Mouse (Mus musculus) thymus, postnatal 4 days (tissue): ENCODE measurements around the gene Isoc2a.

Experiments
- DNase-seq: peaks from one replicate; pipeline ENCODE4 v3.0.0; 2021

The Isoc2a gene

DNA sequence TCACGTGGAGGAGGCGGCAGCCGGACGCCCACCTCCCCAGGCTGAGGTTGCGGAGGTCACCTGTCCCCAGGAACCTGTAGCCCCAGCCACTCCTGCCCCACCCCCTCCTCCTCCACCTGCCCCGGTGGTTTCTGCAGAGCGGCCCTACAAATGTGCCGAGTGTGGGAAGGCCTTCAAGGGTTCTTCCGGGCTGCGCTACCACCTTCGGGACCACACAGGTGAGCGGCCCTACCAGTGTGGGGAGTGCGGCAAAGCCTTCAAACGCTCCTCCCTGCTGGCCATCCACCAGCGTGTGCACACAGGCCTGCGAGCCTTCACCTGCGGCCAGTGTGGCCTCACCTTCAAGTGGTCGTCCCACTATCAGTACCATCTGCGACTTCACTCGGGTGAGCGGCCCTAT, 43.0 kb downstream of the Isoc2a start:
- no peak for DNase-seq

DNA sequence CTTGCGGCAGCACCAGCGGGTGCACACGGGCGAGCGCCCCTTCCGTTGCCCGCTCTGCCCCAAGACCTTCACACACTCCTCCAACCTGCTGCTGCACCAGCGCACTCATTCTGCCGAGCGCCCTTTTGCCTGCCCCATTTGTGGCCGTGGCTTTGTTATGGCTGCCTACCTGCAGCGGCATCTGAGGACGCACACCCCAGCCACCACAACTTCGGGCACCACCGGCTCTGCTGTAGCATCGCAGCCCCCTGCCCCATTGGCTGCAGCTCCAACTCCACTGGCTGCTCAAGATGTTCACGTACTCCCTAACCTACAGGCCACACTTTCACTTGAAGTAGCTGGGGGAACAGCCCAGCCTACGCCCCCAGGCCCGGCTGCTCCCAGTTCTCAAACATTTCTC, 43.5 kb downstream of the Isoc2a start:
- DNase-seq: no peak

DNA sequence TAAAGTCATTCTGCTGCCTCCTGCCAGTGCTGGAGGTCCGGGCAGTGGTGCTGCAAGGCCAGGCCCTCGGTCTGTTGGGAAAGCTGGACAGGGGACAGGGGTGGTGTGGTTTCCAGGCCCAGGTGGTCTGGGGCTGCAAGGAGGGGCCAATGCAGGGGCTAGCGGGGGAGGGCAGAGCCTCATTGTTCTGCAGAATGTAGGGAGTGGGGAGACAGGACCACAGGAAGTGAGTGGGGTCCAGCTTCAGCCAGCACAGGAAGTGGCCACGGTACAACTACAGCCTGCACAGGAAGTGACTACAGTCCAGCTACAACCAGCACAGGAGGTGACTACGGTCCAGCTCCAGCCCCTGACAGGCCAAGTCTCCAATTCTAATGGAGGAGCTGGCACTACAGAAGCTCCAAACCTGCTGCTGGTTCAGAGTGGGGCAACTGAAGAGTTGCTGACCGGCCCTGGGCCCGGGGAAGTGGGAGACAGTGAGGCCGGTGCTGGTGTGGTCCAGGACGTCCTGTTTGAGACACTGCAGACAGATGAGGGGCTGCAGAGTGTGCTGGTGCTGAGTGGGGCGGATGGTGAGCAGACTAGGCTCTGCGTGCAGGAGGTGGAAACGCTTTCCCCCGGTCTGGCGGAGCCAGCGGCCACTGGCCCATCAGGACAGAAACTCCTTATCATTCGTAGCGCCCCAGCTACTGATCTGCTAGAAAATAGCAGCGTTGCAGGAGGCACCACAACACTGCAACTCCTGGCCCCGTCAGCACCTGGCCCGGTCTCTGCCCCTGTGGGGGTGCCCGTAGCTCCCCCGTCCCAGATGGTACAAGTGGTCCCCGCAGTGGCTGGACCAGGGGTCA, 44.2 kb downstream of the Isoc2a start:
- DNase-seq: no peak

DNA sequence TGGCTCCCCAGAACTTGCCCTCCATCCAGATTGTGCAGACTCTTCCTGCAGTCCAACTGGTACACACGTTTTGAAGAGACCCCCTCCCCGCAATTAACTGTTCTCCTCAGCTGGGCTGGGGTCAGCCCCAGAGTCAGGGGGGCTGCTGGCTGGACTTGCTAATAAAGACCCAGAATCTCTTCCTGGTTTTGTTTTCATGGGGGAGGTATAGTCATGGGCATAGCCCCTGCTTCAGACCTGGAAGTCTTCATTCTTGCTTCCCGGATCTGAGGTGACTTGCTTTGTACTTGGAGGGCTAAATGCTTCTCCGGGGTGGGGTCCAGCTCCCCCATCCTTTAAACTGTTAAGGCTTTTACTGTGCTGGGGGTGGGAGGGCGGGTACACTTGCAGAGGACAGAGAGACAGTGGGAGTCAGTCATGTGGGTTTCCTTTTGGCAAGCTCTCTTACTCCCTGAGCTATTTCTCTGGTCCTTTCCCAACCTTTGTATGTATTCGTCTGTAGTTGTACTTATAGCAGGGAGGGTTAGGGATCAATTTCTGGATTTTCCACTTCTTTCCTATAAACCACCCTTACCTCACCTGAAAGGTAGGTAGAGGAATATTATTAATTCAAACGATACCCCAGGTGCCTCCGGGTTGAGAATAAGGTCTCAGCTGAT, 45.0 kb downstream of the Isoc2a start, which contains the start of gene Nat14:
Gene Nat14 (plus strand): TSS at position 205 of the 659 bp plus-strand sequence.
- no peak for DNase-seq

DNA sequence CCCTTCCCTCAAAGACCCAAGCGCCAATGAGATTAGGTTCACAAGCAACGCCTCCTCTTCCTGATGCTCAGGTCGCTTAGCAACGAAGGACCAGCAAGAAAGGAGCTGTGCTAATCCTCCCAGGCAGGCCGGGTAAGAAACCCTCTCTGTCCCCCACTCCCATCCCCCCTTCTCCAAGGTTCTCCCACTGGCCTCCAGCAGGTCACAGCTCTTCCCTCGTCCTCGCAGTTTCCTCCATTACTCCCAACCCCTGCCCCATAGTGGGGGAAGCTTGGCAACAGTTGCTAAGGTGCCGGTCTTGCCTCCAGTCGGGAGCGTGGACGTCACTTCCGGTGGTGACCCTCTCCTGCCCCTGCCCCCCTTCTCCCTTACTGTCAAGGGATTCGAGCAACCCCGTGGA, 45.6 kb downstream of the Isoc2a start:
- DNase-seq: peak; percentile 62

DNA sequence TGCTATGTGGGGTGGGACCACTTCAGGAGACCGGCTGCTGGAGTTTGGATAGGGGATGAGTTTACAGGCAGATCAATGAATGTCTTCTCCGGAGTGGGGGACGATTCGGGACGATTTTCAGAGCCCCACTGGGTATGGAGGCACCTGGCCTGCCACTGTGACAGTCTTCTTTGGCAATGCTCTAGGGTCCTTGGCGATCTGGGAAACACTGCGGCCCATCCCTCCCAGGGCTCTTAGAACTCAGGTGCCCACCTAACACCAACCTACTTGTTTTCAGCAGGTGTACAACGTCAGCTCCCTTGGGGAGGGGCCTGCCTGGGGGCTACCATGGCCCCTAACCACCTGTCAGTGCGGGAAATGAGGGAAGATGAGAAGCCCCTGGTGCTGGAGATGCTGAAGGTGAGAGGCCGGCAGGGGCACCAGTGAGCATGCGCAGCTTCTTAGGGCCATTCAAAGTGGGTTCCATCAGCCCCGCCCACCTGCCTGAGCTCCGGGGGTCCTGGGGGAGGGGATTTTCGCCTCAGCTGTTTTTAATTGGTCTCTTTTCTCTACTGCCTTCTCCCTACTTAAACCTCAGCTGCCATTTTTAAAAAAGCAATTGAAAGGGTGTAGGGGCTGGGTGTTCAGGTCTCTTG, 46.1 kb downstream of the Isoc2a start:
- peak; percentile 61 for DNase-seq

DNA sequence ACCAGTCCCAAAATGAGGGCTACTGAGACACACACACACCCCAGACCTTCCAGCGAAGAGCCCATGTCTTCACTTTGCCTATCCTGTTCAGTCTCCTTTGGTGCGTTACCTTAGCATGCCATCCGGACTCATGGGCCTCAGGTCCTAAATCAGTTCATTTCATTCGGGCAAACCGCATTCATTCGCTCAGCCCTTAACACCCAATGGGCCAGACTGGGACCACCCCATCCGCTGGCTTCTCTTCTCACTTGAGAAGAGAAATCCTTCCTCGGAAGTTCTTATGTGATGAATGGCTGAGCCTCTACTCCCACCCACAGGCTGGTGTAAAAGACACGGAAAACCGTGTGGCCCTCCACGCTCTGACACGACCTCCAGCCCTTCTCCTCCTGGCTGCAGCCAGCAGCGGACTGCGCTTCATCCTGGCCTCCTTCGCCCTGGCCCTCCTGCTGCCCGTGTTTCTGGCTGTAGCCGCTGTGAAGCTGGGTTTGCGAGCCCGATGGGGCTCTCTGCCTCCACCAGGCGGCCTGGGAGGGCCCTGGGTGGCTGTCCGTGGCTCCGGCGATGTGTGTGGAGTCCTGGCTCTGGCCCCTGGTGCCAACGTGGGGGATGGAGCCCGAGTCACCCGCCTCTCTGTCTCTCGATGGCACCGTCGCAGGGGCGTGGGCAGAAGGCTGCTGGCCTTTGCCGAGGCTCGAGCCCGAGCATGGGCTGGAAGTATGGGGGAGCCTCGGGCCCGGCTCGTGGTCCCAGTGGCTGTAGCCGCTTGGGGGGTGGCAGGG, 46.8 kb downstream of the Isoc2a start:
- DNase-seq: peak; percentile 26

DNA sequence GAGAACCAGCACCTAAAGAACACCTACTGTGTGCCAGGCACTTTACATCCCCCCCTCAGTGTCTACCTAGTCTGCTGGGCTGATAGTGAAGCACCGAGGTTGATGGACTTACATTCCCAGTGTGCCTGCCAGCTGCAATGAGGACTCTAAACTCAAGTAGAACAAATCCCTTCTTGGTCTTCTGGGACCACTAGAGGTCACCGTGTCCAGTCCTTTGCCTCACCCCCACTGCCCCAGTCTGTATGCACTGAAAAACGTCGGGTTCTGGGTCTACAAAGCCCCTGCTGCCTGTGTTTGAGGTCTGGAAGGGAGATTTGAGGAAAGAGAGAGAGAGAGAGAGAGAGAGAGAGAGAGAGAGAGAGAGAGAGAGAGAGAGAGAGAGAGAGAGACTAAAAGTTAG, 47.5 kb downstream of the Isoc2a start:
- DNase-seq: no peak

DNA sequence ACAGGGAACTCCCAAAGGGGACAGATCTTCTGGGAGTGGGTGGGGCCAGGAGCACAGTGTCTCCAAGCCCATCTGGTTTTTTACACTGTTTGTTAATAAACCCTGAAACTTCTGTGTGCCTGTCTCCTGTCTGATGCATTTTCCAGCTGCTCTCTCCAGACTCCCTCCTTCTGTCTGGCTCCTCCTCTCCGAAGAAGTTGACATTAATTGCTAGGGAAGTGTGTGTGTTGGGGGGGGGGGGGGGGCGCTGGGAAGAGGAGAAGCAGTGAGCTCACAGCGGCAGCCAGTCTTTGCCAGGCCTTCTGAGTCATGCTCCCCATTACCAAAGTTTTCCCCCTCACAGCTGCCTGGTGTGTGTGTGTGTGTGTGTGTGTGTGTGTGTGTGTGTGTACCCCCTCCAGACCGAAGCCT, 47.9 kb downstream of the Isoc2a start:
- no peak for DNase-seq

DNA sequence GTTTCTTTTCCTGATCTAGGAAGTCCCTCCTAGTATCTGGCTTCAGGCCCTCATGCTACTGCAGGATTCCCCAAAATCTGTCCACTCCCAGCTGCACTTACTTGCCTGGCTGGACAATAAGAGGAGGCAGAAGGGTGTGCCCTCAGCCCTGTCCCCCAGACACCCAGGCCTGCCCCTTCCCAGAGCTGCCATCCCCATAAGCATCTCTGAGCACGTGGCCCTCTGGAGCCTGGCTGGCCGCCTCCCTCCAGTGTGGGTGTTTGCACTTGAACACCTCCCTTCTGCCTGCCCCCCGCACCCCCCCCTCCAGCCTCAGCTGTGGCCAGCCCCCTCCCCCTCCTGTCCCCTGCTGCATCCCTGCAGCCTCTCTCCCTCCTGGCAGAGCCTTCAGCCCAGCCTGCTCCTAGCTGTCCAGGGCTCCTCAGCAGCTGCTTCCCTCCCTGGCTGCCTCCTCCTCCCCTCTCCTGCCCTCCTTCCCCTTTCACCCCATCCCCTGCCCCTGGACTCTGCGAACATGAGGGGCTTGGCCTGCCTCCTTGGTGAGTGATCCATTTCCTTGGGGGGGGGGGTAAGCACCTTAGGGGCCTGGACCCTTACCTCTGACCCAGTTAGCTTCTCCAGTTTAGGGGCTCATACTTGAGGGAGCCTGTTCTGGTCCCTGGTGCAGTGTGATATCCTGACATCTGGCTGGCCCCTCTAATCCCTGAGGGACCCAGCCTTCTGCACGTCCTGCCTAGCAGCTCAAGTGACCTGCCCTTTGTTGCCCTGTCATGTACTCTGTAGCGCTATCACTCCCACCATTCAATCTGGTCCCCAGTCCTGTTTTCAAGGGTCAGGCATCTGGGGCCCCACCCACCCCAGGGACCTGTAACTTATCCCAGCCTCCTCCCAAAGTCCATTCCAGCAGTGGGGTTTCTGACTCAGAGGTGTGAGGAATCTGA, 48.8 kb downstream of the Isoc2a start, which contains the start of gene Ssc5d:
Gene Ssc5d (plus strand): TSS at position 345 of the 941 bp plus-strand sequence.
- no peak for DNase-seq

DNA sequence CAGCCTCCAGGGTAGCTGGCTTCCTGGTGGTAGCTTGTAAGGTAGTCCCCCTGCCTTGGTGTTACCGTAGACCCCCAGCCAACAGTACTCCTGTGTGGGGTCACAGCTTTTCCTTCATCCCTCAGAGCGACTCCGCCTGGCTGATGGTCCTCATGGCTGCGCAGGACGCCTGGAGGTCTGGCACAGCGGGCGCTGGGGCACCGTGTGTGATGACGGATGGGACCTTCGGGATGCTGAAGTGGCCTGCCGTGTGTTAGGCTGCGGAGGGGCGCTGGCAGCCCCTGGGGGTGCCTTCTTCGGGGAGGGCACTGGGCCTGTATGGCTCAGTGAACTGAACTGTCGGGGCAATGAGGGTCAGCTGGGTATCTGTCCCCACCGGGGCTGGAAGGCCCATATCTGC, 49.9 kb downstream of the Isoc2a start:
- no peak for DNase-seq

DNA sequence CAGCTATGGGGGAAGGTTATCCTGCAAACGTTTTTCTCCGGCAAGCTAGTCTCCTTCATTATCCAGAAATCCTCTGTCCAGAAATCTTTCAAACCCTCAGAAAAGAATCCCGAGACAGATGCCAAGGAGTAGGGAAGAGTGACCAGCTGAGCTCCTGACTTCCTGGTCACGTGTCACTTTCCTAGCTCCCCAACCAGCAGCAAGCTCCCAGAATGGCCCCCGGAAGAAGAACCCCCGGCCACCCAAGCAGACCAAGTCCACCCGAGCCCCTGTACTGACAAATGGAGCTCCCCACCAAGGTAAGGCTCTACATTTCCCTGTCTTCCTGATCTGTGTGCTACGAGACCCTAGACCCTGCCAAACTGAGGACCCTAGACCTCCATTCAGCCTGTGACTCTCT, 50.8 kb downstream of the Isoc2a start:
- DNase-seq: no peak

DNA sequence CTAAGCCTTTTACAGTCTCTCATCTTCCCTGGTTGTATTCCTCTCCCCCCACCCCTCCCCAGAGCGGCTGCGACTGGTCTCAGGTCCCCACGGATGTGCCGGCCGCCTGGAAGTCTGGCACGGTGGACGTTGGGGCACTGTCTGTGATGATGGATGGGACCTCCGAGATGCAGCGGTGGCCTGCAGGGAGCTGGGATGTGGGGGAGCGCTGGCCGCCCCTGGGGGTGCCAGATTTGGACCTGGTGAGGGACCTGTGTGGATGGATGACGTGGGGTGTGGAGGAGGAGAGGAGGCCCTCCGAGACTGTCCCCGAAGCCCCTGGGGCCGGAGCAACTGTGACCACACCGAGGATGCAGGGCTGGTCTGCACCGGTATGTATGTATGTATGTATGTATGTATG, 51.4 kb downstream of the Isoc2a start:
- no peak for DNase-seq

DNA sequence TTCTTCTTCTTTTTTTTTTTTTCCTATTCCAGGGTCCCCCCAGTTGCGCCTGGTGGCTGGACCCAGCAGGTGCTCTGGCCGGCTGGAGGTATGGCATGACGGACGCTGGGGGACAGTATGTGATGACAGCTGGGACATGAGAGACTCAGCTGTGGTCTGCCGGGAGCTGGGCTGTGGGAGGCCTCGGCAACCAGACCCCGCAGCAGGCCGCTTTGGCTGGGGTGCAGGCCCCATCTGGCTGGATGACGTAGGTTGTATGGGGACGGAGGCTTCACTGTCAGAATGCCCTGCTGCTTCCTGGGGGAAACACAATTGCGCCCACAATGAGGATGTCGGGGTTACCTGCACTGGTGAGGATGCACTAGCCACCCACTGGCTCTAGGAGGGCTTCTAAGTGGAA, 56.1 kb downstream of the Isoc2a start:
- DNase-seq: no peak

DNA sequence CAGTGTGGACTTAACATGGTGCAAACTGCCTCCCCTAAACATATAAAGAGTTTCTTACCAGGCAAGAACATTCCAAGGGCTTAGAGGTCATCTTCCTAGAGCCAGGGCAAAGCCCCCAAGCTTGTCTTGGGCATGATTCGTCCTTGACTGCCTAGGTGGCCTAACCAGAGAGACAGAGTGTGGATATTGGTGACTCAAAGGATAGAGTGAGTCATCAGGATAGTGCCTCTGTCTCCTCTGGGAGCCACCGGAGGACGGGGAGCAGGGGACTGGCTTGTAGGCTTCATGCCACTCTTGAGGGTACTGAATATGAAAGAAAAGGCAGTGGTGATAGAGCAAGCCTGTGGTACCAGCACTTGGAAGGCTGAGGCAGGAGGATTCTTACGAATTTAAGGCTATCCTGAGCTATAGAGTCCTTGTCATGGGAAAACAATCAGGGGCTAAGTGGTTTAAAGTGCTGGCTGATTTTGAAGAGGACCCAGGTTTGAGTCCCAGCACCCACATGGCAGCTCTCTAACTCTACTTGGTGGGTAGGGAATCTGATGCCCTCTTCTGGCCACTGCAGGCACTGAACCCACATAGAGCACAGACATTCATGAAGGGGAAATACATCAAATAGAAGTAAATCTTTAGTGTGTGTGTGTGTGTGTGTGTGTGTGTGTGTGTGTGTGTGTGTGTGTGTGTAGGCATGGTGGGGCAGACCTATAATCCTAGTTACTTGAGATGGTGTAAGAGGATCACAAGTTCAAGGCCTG, 57.4 kb downstream of the Isoc2a start:
- no peak for DNase-seq

DNA sequence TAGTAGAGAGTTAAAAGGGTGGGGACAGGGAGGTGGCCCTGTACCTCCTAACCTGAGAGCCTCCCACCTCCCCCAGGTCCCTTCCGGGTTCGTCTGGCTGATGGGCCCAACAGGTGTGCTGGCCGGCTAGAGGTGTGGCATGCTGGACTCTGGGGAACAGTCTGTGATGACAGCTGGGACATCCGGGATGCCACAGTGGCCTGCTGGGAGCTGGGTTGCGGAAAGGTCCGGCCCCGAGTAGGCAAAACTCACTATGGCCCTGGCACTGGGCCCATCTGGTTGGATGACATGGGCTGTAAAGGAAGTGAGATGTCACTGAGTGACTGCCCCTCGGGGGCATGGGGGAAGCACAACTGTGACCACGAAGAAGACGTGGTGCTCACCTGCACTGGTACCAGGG, 59.9 kb downstream of the Isoc2a start:
- DNase-seq: no peak

DNA sequence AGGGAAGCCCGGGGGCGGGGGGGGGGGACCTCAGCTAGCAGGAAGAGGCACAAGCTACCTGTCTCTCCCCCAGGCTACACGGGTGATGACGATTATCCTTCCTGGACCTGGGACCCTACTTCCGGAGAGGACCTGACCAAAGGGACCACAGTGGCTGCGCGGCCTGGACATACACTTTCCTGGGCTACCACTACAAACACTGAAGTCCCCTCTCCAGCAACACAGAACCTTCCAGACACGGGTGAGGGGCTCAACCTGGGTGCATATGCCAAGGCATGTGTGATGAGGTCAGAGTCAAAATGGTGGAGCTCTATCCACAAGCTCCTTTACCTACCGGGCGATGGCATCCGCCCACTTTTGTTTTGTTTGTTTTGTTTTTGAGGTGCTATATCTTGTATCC, 60.4 kb downstream of the Isoc2a start:
- no peak for DNase-seq

DNA sequence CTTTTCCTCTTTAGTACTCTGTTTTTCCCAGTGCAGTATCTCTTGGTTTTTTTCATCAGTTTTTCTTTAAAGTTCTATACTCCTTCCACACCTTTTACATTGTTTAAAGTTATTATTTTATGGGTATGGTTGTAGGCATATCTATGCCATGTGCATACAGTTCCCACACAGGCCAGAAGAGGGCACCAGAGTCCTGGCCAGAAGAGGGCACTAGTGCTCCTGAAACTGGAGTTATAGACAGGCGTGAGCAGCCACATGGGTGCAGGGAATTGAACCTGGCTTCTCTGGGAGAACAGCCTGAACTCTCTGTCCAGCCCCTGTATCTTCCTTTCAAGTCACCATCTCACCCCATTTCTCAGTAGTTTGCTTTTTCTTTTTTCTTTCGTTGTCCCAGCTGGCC, 61.5 kb downstream of the Isoc2a start:
- peak; percentile 91 for DNase-seq

DNA sequence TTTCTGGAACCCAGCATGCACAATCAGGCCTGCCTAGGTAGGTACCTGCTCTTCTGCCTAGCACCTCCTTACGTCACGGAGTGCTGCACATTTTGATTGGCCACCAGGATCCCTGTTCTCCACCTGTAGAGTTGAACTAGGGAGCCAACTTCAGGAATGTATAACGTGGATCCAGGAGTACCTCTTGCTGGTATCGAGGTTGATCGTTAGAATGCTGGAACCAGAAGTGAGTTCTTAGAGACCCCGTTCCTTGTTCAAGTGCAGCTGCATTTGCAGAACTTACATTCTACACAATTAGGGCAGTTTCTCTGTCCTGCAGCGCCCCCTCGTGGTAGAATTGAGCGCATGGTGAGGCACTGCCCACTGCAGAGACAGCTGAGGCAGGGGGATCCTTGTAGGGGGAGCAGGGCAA, 63.1 kb downstream of the Isoc2a start:
- peak; percentile 92 for DNase-seq

DNA sequence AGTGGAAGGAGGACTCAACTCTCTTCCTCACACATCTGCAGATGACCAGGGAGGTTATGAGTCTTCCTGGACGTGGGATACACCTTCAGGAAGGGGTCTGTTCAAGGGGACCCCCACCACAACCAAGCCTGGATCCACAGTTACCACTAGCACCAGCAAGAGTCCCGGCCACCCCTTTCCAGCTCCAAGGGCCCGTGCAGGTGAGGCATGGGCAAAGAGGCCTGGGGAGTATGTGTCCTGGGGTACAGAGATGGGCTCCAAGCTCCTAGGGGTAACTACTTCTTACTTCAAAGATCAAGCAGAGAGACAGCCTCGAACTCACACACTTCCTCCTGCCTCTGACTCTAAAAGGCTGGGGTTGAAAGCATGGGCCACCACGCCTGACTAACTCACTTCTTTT, 65.7 kb downstream of the Isoc2a start:
- DNase-seq: no peak

DNA sequence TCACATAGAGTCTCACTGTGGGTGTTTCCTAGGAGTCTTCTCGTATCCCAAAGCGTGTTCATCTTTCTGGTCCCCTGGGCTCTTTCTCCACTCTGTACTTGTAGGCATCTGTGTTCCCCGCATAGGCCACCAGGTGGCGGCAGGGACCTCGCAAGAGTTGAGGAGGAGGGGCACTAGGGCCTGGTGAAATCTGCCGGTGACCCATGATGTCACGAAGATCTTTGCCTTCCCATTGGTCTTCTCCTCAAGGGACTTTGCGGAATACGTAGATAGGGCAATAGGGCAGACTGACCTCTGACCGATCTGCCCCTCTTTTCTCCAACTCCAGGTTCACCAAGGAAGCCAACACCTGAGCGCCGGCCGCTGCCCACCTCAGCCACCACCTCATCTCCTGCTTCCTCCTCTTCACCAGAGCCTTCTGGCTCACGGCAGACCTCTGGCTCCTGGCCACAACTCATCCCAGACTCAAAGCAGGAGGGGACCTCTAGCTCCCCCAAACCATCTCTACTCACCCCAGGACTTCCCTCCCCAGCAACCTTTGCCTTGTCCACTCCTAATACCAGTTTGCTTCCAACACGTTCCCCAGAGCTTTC, 66.4 kb downstream of the Isoc2a start:
- DNase-seq: peak; percentile 94
